Mouse (Mus musculus) C2C12 (cell line): ENCODE results near the gene Sowahc.

ENCODE experiments used
- CEBPB ChIP-seq: IDR thresholded peaks from one replicate; pipeline ENCODE4 v1.6.1; 2011; ENCODE audit warnings: low read depth, mild to moderate bottlenecking, control low read depth, moderate library complexity
- CTCF ChIP-seq: IDR thresholded peaks from one replicate; pipeline ENCODE4 v1.5.1; 2011; ENCODE audit not compliant: control insufficient read depth, insufficient read depth, insufficient read length
- MYOD1 ChIP-seq: IDR thresholded peaks from one replicate; pipeline ENCODE4 v1.6.1; 2011; ENCODE audit warnings: low read depth; ENCODE audit not compliant: control insufficient read depth, insufficient read length
- MYOG ChIP-seq: IDR thresholded peaks from one replicate; pipeline ENCODE4 v1.6.1; 2011; ENCODE audit not compliant: control insufficient read depth, insufficient read length; ENCODE audit errors: extremely low read depth
- USF1 ChIP-seq: IDR thresholded peaks from one replicate; pipeline ENCODE4 v1.6.1; 2011; ENCODE audit warnings: low read depth, mild to moderate bottlenecking, control low read depth, moderate library complexity

DNA sequence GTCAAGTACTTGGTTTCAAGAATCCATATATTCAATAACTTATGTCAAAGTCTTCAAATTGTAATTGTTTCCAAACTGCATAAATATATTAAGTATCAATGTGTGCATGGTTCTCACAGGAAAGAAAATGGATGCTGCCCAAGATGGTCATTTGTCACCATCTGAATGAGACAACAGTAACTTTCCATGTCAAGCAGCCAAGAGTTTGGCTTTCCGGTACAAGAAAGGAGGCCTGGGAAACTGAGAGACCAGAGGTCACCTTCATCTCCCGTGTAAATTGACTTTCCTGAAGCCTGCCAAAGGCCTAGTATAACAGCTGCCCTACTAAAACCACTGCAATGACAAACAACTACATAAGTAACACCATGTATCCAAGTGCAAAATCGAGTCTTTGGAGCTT, 39.4 kb upstream of the Sowahc start:
- TF ChIP-seq CEBPB (no peak), CTCF (no peak), USF1 (no peak), MYOG (no peak), MYOD1 (no peak)
